Mouse (Mus musculus) intestine, embryonic 16.5 days (tissue): ENCODE results near the gene Fgf2. TPM values are rescaled to one million over a fixed set of nuclear protein-coding genes. Genes with fewer than 3 reads are reported as not detected.

ENCODE experiments used
- ATAC-seq: fragments of 200-750 bp; cut with Nextera tagmentation; 2 replicates; pipeline ENCODE4 v1.8.0; 2017; ENCODE audit warnings: moderate TSS enrichment, moderate library complexity
- H3K27ac ChIP-seq: fragments of 300-500 bp; sonication (generic); 2 replicates; pipeline ENCODE4 v1.5.1; 2014; ENCODE audit warnings: mild to moderate bottlenecking, low read length
- H3K27me3 ChIP-seq: fragments of 300-500 bp; sonication (generic); replicated peaks from 2 replicates; pipeline ENCODE4 v1.6.1; 2014; ENCODE audit warnings: low read length, control low read depth, mixed read lengths; ENCODE audit not compliant: control insufficient read depth, insufficient read depth
- H3K36me3 ChIP-seq: fragments of 300-500 bp; sonication (generic); 2 replicates; pipeline ENCODE4 v1.6.1; 2014; ENCODE audit warnings: low read length, control low read depth; ENCODE audit not compliant: control insufficient read depth, insufficient read depth
- H3K4me1 ChIP-seq: fragments of 300-500 bp; sonication (generic); 2 replicates; pipeline ENCODE4 v1.6.1; 2014; ENCODE audit warnings: low read length, control low read depth, mixed read lengths; ENCODE audit not compliant: control insufficient read depth, insufficient read depth
- H3K4me2 ChIP-seq: fragments of 300-500 bp; sonication (generic); 2 replicates; pipeline ENCODE4 v1.6.1; 2014; ENCODE audit warnings: low read depth, low read length, control low read depth
- H3K4me3 ChIP-seq: fragments of 300-500 bp; sonication (generic); 2 replicates; pipeline ENCODE4 v1.5.1; 2014; ENCODE audit warnings: mild to moderate bottlenecking, low read length
- H3K9ac ChIP-seq: fragments of 300-500 bp; sonication (generic); 2 replicates; pipeline ENCODE4 v1.6.1; 2014; ENCODE audit warnings: low read depth, low read length
- H3K9me3 ChIP-seq: fragments of 300-500 bp; sonication (generic); 2 replicates; pipeline ENCODE4 v1.6.1; 2016; ENCODE audit warnings: low read length, control low read depth; ENCODE audit not compliant: control insufficient read depth
- WGBS: fragments of 180-500 bp; shearing (Covaris S2); extraction: QIAGEN DNeasy Blood & Tissue Kit; methylation state at CpG from one replicate; pipeline ENCODE4 v1.1.7; 2014; 5-methylcytosine and 5-hydroxymethylcytosine counted together
- polyA plus RNA-seq: library from polyadenylated mRNA; unstranded; fragments of >200 nt; fragmentation: Nextera tagmentation; extraction: Ambion mirVana; gene quantifications from 2 replicates; pipeline ENCODE4 v1.2.1, GENCODE M21; 2015

The Fgf2 gene
- polyA plus RNA-seq, 1 experiment from 2014 or later: 2.1 TPM

- Histone ChIP-seq H3K4me1 (no peaks in the 10 kb centered on the region), H3K9me3 (no peaks in the 10 kb centered on the region), H3K27ac (no peak overlapping the region), H3K4me3 (no peak overlapping the region), H3K27me3 (no peaks in the 10 kb centered on the region), H3K4me2 (no peak overlapping the region), H3K36me3 (no peaks in the 10 kb centered on the region), H3K9ac (no peak overlapping the region)
- no peak for ATAC-seq
- whole genome bisulfite sequencing: 85% methylated on average over 5 of the region's 5 CpGs
These were observed 22.6 kb upstream of the Fgf2 start for GRCm38 (mm10) chr3:37325317-37326112.

- H3K4me2 ChIP-seq: no peak overlapping the region
- H3K9ac ChIP-seq: no peak overlapping the region
- H3K36me3 ChIP-seq: no peaks in the 10 kb centered on the region
- ATAC-seq: no peak
- H3K4me1 ChIP-seq: no peaks in the 10 kb centered on the region
- no peak overlapping the region for H3K27ac ChIP-seq
- WGBS: 81% methylated on average over 3 of the region's 3 CpGs
- H3K9me3 ChIP-seq: no peaks in the 10 kb centered on the region
- H3K27me3 ChIP-seq: no peaks in the 10 kb centered on the region
- no peak overlapping the region for H3K4me3 ChIP-seq
These were observed 21.5 kb upstream of the Fgf2 start for GRCm38 (mm10) chr3:37326627-37327026.

GRCm38 (mm10) chr3:37328489-37328888 lies 19.7 kb upstream of the Fgf2 start:
- Histone ChIP-seq H3K9me3 (no peaks in the 10 kb centered on the region), H3K27me3 (no peaks in the 10 kb centered on the region), H3K27ac (no peak overlapping the region), H3K36me3 (no peaks in the 10 kb centered on the region), H3K4me1 (no peaks in the 10 kb centered on the region), H3K9ac (no peak overlapping the region), H3K4me3 (no peak overlapping the region), H3K4me2 (no peak overlapping the region)
- ATAC-seq: no peak
- 80% methylated on average over 2 of the region's 2 CpGs for WGBS

DNA sequence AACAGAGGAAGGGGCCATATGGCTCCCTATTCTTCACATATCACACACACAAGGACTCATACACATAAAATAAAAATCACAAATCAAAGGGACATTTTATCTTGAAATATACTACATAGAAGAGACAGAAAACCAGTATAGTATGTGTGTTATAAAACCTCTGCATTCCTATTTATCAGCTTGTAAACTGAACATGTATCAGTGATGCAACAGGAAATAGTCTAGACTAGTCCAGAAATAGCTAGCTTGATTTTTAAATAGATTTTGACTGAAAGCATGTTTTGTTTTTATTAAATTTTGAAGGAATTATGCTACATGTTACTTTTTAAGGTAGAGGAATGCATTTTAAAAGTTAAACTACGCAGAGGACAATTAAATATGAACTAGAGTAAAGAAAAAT lies 18.2 kb upstream of the Fgf2 start:
- Histone ChIP-seq H3K4me1 (no peaks in the 10 kb centered on the region), H3K27me3 (no peaks in the 10 kb centered on the region), H3K9me3 (no peaks in the 10 kb centered on the region), H3K4me2 (no peak overlapping the region), H3K4me3 (no peak overlapping the region), H3K36me3 (no peaks in the 10 kb centered on the region), H3K9ac (no peak overlapping the region), H3K27ac (no peak overlapping the region)
- ATAC-seq: no peak
- WGBS: 81% methylated on average over 1 of the region's 1 CpGs

- H3K9ac ChIP-seq: no peak overlapping the region
- no peak overlapping the region for H3K27ac ChIP-seq
- no peaks in the 10 kb centered on the region for H3K4me1 ChIP-seq
- no peaks in the 10 kb centered on the region for H3K9me3 ChIP-seq
- H3K36me3 ChIP-seq: no peaks in the 10 kb centered on the region
- ATAC-seq: no peak
- 70% methylated on average over 6 of the region's 6 CpGs for WGBS
- no peaks in the 10 kb centered on the region for H3K27me3 ChIP-seq
- H3K4me2 ChIP-seq: no peak overlapping the region
- H3K4me3 ChIP-seq: no peak overlapping the region
These were observed 16.1 kb upstream of the Fgf2 start for GRCm38 (mm10) chr3:37331999-37332449.

GRCm38 (mm10) chr3:37334053-37334452 lies 14.1 kb upstream of the Fgf2 start:
- Histone ChIP-seq H3K4me2 (no peak overlapping the region), H3K4me3 (no peak overlapping the region), H3K9ac (no peak overlapping the region), H3K27me3 (no peaks in the 10 kb centered on the region), H3K36me3 (no peaks in the 10 kb centered on the region), H3K4me1 (no peaks in the 10 kb centered on the region), H3K27ac (no peak overlapping the region), H3K9me3 (no peaks in the 10 kb centered on the region)
- ATAC-seq: no peak
- 91% methylated on average over 4 of the region's 4 CpGs for WGBS

DNA sequence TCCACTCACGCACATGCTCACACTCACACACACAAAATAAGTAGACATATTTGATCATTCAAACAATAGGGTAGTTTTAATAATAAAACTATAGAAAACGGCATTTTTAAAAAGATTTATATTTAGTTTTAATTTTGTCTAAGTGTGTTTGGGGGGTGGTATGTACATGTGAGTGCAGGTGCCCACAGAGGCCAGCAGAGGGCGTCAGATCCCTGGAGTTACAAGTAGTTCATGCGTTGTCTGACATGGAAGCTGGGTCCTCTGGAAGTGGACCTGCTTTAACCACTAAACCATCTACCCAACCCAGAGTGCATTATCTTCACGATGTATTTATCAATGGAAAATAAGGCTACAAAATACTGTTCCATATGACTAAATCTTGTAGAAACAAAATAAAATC lies 7.0 kb upstream of the Fgf2 start:
- 62% methylated on average over 5 of the region's 5 CpGs for WGBS
- H3K27me3 ChIP-seq: no peaks in the 10 kb centered on the region
- no peaks in the 10 kb centered on the region for H3K9me3 ChIP-seq
- H3K36me3 ChIP-seq: no peaks in the 10 kb centered on the region
- H3K27ac ChIP-seq: no peak overlapping the region
- H3K9ac ChIP-seq: no peak overlapping the region
- H3K4me1 ChIP-seq: no peaks in the 10 kb centered on the region
- no peak overlapping the region for H3K4me3 ChIP-seq
- ATAC-seq: no peak
- H3K4me2 ChIP-seq: no peak overlapping the region

GRCm38 (mm10) chr3:37342811-37343210 lies 5.3 kb upstream of the Fgf2 start:
- H3K9ac ChIP-seq: no peak overlapping the region
- H3K9me3 ChIP-seq: no peaks in the 10 kb centered on the region
- no peak overlapping the region for H3K27ac ChIP-seq
- 0 out of 2 replicates have a peak, but pooled peaks cover 3% of the 10 kb centered on the region for H3K27me3 ChIP-seq
- no peak overlapping the region for H3K4me3 ChIP-seq
- no peak overlapping the region for H3K4me2 ChIP-seq
- ATAC-seq: no peak
- 53% methylated on average over 5 of the region's 5 CpGs for WGBS
- H3K4me1 ChIP-seq: peaks cover 4% of the 10 kb centered on the region; the same call in 1 of the 2 replicates
- H3K36me3 ChIP-seq: no peaks in the 10 kb centered on the region

- Histone ChIP-seq H3K36me3 (no peaks in the 10 kb centered on the region), H3K4me1 (peaks cover 12% of the 10 kb centered on the region), H3K9ac (peak overlapping the region; percentile 79; the same call in 1 of the 2 replicates), H3K27ac (no peak overlapping the region), H3K4me3 (peak overlapping the region; percentile 72), H3K4me2 (peak overlapping the region; percentile 97), H3K27me3 (peaks cover 19% of the 10 kb centered on the region; the same call in 1 of the 2 replicates), H3K9me3 (no peaks in the 10 kb centered on the region)
- ATAC-seq: peak; percentile 8; the same call in 1 of the 2 replicates
- WGBS: 36% methylated on average over 9 of the region's 9 CpGs
These were observed 475 bp upstream of the Fgf2 start for GRCm38 (mm10) chr3:37347671-37348070.
